Mouse (Mus musculus) limb, embryonic 11.5 days (tissue): ENCODE results near the gene Riox1. TPM values are rescaled to one million over a fixed set of nuclear protein-coding genes. Genes with fewer than 3 reads are reported as not detected.

Source experiments
- ATAC-seq: fragments of 200-750 bp; cut with Nextera tagmentation; 2 replicates; pipeline ENCODE4 v1.8.0; 2017; ENCODE audit warnings: low read depth; ENCODE audit not compliant: insufficient number of reproducible peaks, low FRiP score, low TSS enrichment
- DNase-seq: peaks from one replicate; pipeline ENCODE4 v3.0.0-alpha.2; 2015; ENCODE audit warnings: low spot score
- H3K27ac ChIP-seq: fragments of 300-500 bp; sonication (generic); replicated peaks from 2 replicates; pipeline ENCODE4 v1.5.1; 2014; ENCODE audit warnings: low read depth, mild to moderate bottlenecking, low read length
- H3K27me3 ChIP-seq: fragments of 300-500 bp; sonication (generic); 2 replicates; pipeline ENCODE4 v1.6.1; 2014; ENCODE audit warnings: mild to moderate bottlenecking, low read length, mixed read lengths; ENCODE audit not compliant: control insufficient read depth, insufficient read depth
- H3K36me3 ChIP-seq: fragments of 300-500 bp; sonication (generic); 2 replicates; pipeline ENCODE4 v1.6.1; 2014; ENCODE audit warnings: mild to moderate bottlenecking, low read length, moderate library complexity, mixed read lengths; ENCODE audit not compliant: control insufficient read depth, insufficient read depth
- H3K4me1 ChIP-seq: fragments of 300-500 bp; sonication (generic); 2 replicates; pipeline ENCODE4 v1.6.1; 2014; ENCODE audit warnings: low read length, mixed read lengths; ENCODE audit not compliant: control insufficient read depth, insufficient read depth
- H3K4me2 ChIP-seq: fragments of 300-500 bp; sonication (generic); 2 replicates; pipeline ENCODE4 v1.6.1; 2014; ENCODE audit warnings: low read depth, mild to moderate bottlenecking, moderate library complexity; ENCODE audit not compliant: severe bottlenecking
- H3K4me3 ChIP-seq: fragments of 300-500 bp; sonication (generic); 2 replicates; pipeline ENCODE4 v1.5.1; 2014; ENCODE audit warnings: low read depth, low read length
- H3K9ac ChIP-seq: fragments of 300-500 bp; sonication (generic); 2 replicates; pipeline ENCODE4 v1.6.1; 2014; ENCODE audit warnings: mild to moderate bottlenecking, low read length
- H3K9me3 ChIP-seq: fragments of 300-500 bp; sonication (generic); 2 replicates; pipeline ENCODE4 v1.6.1; 2016; ENCODE audit warnings: low read length; ENCODE audit not compliant: control insufficient read depth
- WGBS: fragments of 180-500 bp; shearing (Covaris S2); extraction: QIAGEN DNeasy Blood & Tissue Kit; methylation state at CpG from one replicate; pipeline ENCODE4 v1.1.7; 2014; 5-methylcytosine and 5-hydroxymethylcytosine counted together
- polyA plus RNA-seq: library from polyadenylated mRNA; unstranded; fragments of >200 nt; fragmentation: Nextera tagmentation; extraction: Ambion mirVana; gene quantifications from 2 replicates; pipeline ENCODE4 v1.2.1, GENCODE M21; 2014

The Riox1 gene
- polyA plus RNA-seq, 1 experiment from 2014 or later = 19.1 TPM

- Histone ChIP-seq H3K9me3 (no peaks in the 10 kb centered on the region), H3K4me3 (no peak overlapping the region), H3K27ac (no peak overlapping the region), H3K36me3 (no peaks in the 10 kb centered on the region; the same call in none of the 2 replicates), H3K9ac (no peak overlapping the region), H3K27me3 (no peaks in the 10 kb centered on the region), H3K4me1 (no peaks in the 10 kb centered on the region), H3K4me2 (no peak overlapping the region)
- WGBS = 93% methylated on average over 9 of the region's 9 CpGs
- DNase-seq (no peak), ATAC-seq (no peak)
These were observed 7.9 kb downstream of the Riox1 start for GRCm38 (mm10) chr12:83958278-83958677.

GRCm38 (mm10) chr12:83965235-83965634 is 14.8 kb downstream of the Riox1 start:
- H3K27me3 ChIP-seq = no peaks in the 10 kb centered on the region
- H3K4me2 ChIP-seq = no peak overlapping the region
- DNase-seq (no peak), ATAC-seq (no peak)
- no peak overlapping the region for H3K4me3 ChIP-seq
- no peaks in the 10 kb centered on the region for H3K36me3 ChIP-seq
- no peaks in the 10 kb centered on the region for H3K9me3 ChIP-seq
- no peaks in the 10 kb centered on the region for H3K4me1 ChIP-seq
- H3K9ac ChIP-seq = no peak overlapping the region
- H3K27ac ChIP-seq = no peak overlapping the region
- WGBS = 78% methylated on average over 7 of the region's 7 CpGs

- ATAC-seq (no peak), DNase-seq (peak; percentile 58)
- Histone ChIP-seq H3K4me3 (no peak overlapping the region), H3K27me3 (no peaks in the 10 kb centered on the region), H3K9me3 (no peaks in the 10 kb centered on the region), H3K36me3 (no peaks in the 10 kb centered on the region), H3K27ac (no peak overlapping the region), H3K9ac (no peak overlapping the region), H3K4me2 (no peak overlapping the region), H3K4me1 (no peaks in the 10 kb centered on the region)
- 73% methylated on average over 2 of the region's 2 CpGs for WGBS
These were observed 21.7 kb downstream of the Riox1 start for GRCm38 (mm10) chr12:83972117-83972516.

GRCm38 (mm10) chr12:83978862-83979261 is 28.5 kb downstream of the Riox1 start:
- DNase-seq (no peak), ATAC-seq (no peak)
- no peak overlapping the region for H3K9ac ChIP-seq
- H3K4me1 ChIP-seq = no peaks in the 10 kb centered on the region
- no peak overlapping the region for H3K4me2 ChIP-seq
- H3K36me3 ChIP-seq = no peaks in the 10 kb centered on the region
- 94% methylated on average over 6 of the region's 6 CpGs for WGBS
- H3K27me3 ChIP-seq = no peaks in the 10 kb centered on the region
- no peak overlapping the region for H3K27ac ChIP-seq
- no peaks in the 10 kb centered on the region for H3K9me3 ChIP-seq
- no peak overlapping the region for H3K4me3 ChIP-seq

- ATAC-seq (no peak), DNase-seq (no peak)
- 89% methylated on average over 4 of the region's 4 CpGs for WGBS
- Histone ChIP-seq H3K9ac (no peak overlapping the region), H3K9me3 (no peaks in the 10 kb centered on the region), H3K4me1 (no peaks in the 10 kb centered on the region), H3K27ac (no peak overlapping the region), H3K36me3 (no peaks in the 10 kb centered on the region), H3K27me3 (no peaks in the 10 kb centered on the region), H3K4me2 (no peak overlapping the region), H3K4me3 (no peak overlapping the region)
These were observed 31.2 kb downstream of the Riox1 start for GRCm38 (mm10) chr12:83981615-83982014.

- DNase-seq (no peak), ATAC-seq (no peak)
- no peak within 1 kb of the TSS for H3K9ac ChIP-seq
- no peak within 1 kb of the TSS for H3K4me2 ChIP-seq
- WGBS = 85% methylated on average over 4 of the region's 4 CpGs
- no peaks in the 10 kb centered on the region for H3K4me1 ChIP-seq
- no peak within 1 kb of the TSS for H3K4me3 ChIP-seq
- H3K27me3 ChIP-seq = no peaks in the 10 kb centered on the region
- H3K27ac ChIP-seq = no peak within 1 kb of the TSS
- no peaks in the 10 kb centered on the region for H3K9me3 ChIP-seq
- no peaks in the 10 kb centered on the region for H3K36me3 ChIP-seq
These were observed 34.3 kb downstream of the Riox1 start, which contains the start of gene Heatr4 for GRCm38 (mm10) chr12:83984752-83985151. Heatr4 (minus strand) TSS chr12:83984852.

- Histone ChIP-seq H3K4me1 (no peaks in the 10 kb centered on the region), H3K4me2 (peak overlapping the region; percentile 47), H3K9me3 (no peaks in the 10 kb centered on the region), H3K9ac (peak overlapping the region; percentile 73; the same call in 1 of the 2 replicates), H3K4me3 (peak overlapping the region; percentile 55), H3K27ac (no peak overlapping the region), H3K36me3 (no peaks in the 10 kb centered on the region), H3K27me3 (no peaks in the 10 kb centered on the region)
- DNase-seq = no peak
- 43% methylated on average over 8 of the region's 8 CpGs for WGBS
- ATAC-seq = no peak; the same call in 1 of the 2 replicates
These were observed 36.8 kb downstream of the Riox1 start for GRCm38 (mm10) chr12:83987242-83987582.

- Histone ChIP-seq H3K27me3 (no peaks in the 10 kb centered on the region), H3K36me3 (no peaks in the 10 kb centered on the region), H3K4me1 (no peaks in the 10 kb centered on the region), H3K9me3 (no peaks in the 10 kb centered on the region), H3K4me3 (peak within 1 kb of the TSS; percentile 55), H3K9ac (peak within 1 kb of the TSS; percentile 73), H3K4me2 (peak within 1 kb of the TSS; percentile 47), H3K27ac (peak within 1 kb of the TSS; percentile 71)
- under 1% methylated on average over 66 of the region's 80 CpGs for WGBS
- DNase-seq (peak; percentile 84), ATAC-seq (peak; percentile 79)
These were observed 37.4 kb downstream of the Riox1 start, which contains the start of gene Acot2 for GRCm38 (mm10) chr12:83987583-83988441. Acot2 (plus strand) TSS chr12:83987861.
